Mouse (Mus musculus) stomach, adult 2 months (tissue): ENCODE measurements around the gene Mut. TPM values are rescaled to one million over a fixed set of nuclear protein-coding genes. Genes with fewer than 3 reads are reported as not detected.

Experiments
- polyA plus RNA-seq: library from polyadenylated mRNA; depleted of rRNA; stranded (reverse); fragments of >200 nt; gene quantifications from 2 replicates; pipeline ENCODE4 v1.2.3, GENCODE M21; 2012; rRNA removed

The Mut gene
- polyA plus RNA-seq, result 1.4 and 1.8 TPM in 2 replicates

DNA sequence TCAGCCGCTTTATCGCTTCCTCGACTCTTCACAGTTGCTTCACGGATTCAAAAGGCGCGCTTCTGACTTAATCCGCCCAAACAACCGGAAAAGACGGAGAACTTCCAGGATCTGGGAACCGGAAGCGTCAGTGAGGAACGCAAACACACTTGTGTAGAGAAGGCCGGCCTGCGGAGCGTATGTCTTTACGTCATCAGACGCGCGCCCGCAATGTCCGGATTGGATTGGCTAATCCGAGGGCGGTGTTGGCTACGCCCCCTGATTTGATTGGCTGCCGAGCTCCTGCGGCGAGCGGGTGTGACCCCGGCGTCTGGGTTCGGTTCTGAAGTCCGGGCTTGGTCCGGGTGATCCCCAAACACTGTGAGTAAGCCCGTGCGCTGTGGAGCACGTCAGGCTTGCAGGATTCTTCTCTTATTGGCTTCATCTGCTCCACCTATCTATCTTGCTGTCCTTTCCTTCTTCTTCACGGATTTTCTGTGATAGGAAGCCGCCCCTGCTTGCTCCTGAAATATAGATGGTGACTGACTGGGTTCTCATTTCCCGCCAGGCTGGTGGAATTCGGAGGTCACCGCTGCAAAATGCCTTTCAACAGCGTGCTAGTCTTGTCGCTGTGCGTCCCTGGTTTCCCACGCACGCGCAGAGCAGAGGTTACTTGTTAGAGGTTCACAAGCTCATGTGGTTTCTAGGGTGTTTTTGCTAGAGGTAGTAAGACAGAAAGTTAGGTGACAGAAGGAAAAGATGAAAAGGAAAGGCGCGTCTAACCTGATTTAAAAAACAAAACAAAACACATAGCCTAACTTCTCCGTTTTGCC, at the start of gene Mut, which contains the start of gene Cenpq:
Mut (plus strand) TSS at position 266 of the 812 bp plus-strand sequence.
Cenpq (minus strand) TSS at position 628 of the 812 bp plus-strand sequence.

DNA sequence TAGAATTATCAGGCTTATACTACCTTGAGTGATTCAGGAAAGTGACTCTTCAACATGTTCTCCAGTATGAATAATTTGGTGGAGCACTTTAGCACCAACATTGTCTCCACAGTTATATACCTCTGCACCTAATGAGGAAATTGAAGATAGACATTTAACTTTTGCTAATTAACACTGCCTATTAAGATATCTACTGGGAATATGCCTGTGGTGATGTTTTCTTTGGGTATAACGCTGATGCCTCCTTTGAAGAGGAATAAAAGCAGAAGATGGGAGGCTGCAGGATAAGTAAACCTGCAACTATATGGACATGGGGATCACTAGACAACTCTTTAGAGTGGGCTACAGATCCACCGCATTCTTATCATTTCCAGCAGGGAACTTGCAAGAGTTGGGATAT, 20.2 kb upstream of the Mut start, which contains the start of gene Glyatl3:
Glyatl3 (minus strand) TSS at position 101 of the 400 bp plus-strand sequence.

Other genes starting within 250 kb of the Mut start
- not detected in 2 replicates for gene Esp1, start 207.6 kb upstream of the Mut start, polyA plus RNA-seq
- not detected in 2 replicates for gene Crisp2, start 127.7 kb upstream of the Mut start, polyA plus RNA-seq
- not detected in 2 replicates for gene Rhag, start 123.6 kb upstream of the Mut start, polyA plus RNA-seq
- gene 9130008F23Rik, start 54.1 kb upstream of the Mut start, polyA plus RNA-seq, result 5.0 and 5.8 TPM in 2 replicates
- not detected in 2 replicates for gene Glyatl3, start 20.3 kb upstream of the Mut start, polyA plus RNA-seq
- gene Cenpq, start 362 bp downstream of the Mut start, polyA plus RNA-seq, result 0.08 TPM in 1 of 2 replicates, not detected in the other